Mouse (Mus musculus): Measurements from ENCODE around the gene Gm26992. TPM values are rescaled to one million over a fixed set of nuclear protein-coding genes. Genes with fewer than 3 reads are reported as not detected.
"Not testable (repeated sequence)": the region's sequence is repeated elsewhere in the genome, so short reads cannot be mapped to it uniquely, and the experiment has no call there.

Gm26992 gene
- total RNA-seq (2015; ENCODE audit: low replicate concordance) (not detected in 2 replicates), total RNA-seq (2017; ENCODE audit: low replicate concordance) (not detected in 2 replicates)

- ATAC-seq (replicated peaks; ENCODE audit: low FRiP score, poor library complexity, severe bottlenecking): no peak
Observed at GRCm38 (mm10) chrX:103421710-103422109, at the start of gene Gm26992. Gm26992 (plus strand) TSS chrX:103422010.

GRCm38 (mm10) chrX:103374250-103374649 lies 47.6 kb upstream of the Gm26992 start:
- no peak for ATAC-seq (replicated peaks; ENCODE audit: low FRiP score, poor library complexity, severe bottlenecking)

- ATAC-seq (replicated peaks; ENCODE audit: low FRiP score, poor library complexity, severe bottlenecking): no peak
Observed at GRCm38 (mm10) chrX:103384528-103384927, 37.3 kb upstream of the Gm26992 start.

GRCm38 (mm10) chrX:103388131-103388530 lies 33.7 kb upstream of the Gm26992 start:
- no peak for ATAC-seq (replicated peaks; ENCODE audit: low FRiP score, poor library complexity, severe bottlenecking)

- ATAC-seq (replicated peaks; ENCODE audit: low FRiP score, poor library complexity, severe bottlenecking): no peak
Observed at GRCm38 (mm10) chrX:103393841-103394240, 28.0 kb upstream of the Gm26992 start.

- ATAC-seq (replicated peaks; ENCODE audit: low FRiP score, poor library complexity, severe bottlenecking): no peak
Observed at GRCm38 (mm10) chrX:103405021-103405420, 16.8 kb upstream of the Gm26992 start.

GRCm38 (mm10) chrX:103414167-103414566 lies 7.6 kb upstream of the Gm26992 start, which contains the start of gene Tsx:
Tsx (plus strand) TSS chrX:103414467.
- ATAC-seq (replicated peaks; ENCODE audit: low FRiP score, poor library complexity, severe bottlenecking): no peak

GRCm38 (mm10) chrX:103427677-103428076 lies 5.9 kb downstream of the Gm26992 start:
- ATAC-seq (replicated peaks; ENCODE audit: low FRiP score, poor library complexity, severe bottlenecking): no peak

GRCm38 (mm10) chrX:103432293-103432692 lies 10.5 kb downstream of the Gm26992 start:
- no peak for ATAC-seq (replicated peaks; ENCODE audit: low FRiP score, poor library complexity, severe bottlenecking)

GRCm38 (mm10) chrX:103438023-103438422 lies 16.2 kb downstream of the Gm26992 start:
- ATAC-seq (replicated peaks; ENCODE audit: low FRiP score, poor library complexity, severe bottlenecking): no peak

- no peak for ATAC-seq (replicated peaks; ENCODE audit: low FRiP score, poor library complexity, severe bottlenecking)
Observed at GRCm38 (mm10) chrX:103440803-103441202, 19.0 kb downstream of the Gm26992 start.

- no peak for ATAC-seq (replicated peaks; ENCODE audit: low FRiP score, poor library complexity, severe bottlenecking)
Observed at GRCm38 (mm10) chrX:103443755-103444154, 21.9 kb downstream of the Gm26992 start.

- ATAC-seq (replicated peaks; ENCODE audit: low FRiP score, poor library complexity, severe bottlenecking): peak; percentile 82
Observed at GRCm38 (mm10) chrX:103447539-103448169, 25.8 kb downstream of the Gm26992 start.

GRCm38 (mm10) chrX:103448429-103448828 lies 26.6 kb downstream of the Gm26992 start:
- ATAC-seq (replicated peaks; ENCODE audit: low FRiP score, poor library complexity, severe bottlenecking): not testable (repeated sequence)

- not testable (repeated sequence) for ATAC-seq (replicated peaks; ENCODE audit: low FRiP score, poor library complexity, severe bottlenecking)
Observed at GRCm38 (mm10) chrX:103448943-103449722, 27.3 kb downstream of the Gm26992 start.

GRCm38 (mm10) chrX:103452815-103453214 lies 31.0 kb downstream of the Gm26992 start:
- ATAC-seq (replicated peaks; ENCODE audit: low FRiP score, poor library complexity, severe bottlenecking): no peak

GRCm38 (mm10) chrX:103460056-103460455 lies 38.2 kb downstream of the Gm26992 start:
- ATAC-seq (replicated peaks; ENCODE audit: low FRiP score, poor library complexity, severe bottlenecking): no peak

GRCm38 (mm10) chrX:103468998-103469397 lies 47.2 kb downstream of the Gm26992 start:
- no peak for ATAC-seq (replicated peaks; ENCODE audit: low FRiP score, poor library complexity, severe bottlenecking)

- no peak for ATAC-seq (replicated peaks; ENCODE audit: low FRiP score, poor library complexity, severe bottlenecking)
Observed at GRCm38 (mm10) chrX:103472346-103472745, 50.5 kb downstream of the Gm26992 start.

- ATAC-seq (replicated peaks; ENCODE audit: low FRiP score, poor library complexity, severe bottlenecking): peak; percentile 96
Observed at GRCm38 (mm10) chrX:103477507-103477906, 55.7 kb downstream of the Gm26992 start.
